Mouse (Mus musculus) heart, adult 2 months (tissue): ENCODE measurements around the gene Mettl21c.
A peak's percentile ranks its signal among the peaks of the same experiment; 100 is the strongest.

ENCODE experiments used
- CTCF ChIP-seq: fragments of 200-600 bp; IDR thresholded peaks from 2 replicates; pipeline ENCODE4 v1.8.1; 2022; ENCODE audit warnings: antibody characterized with exemption, mild to moderate bottlenecking, moderate library complexity
- EP300 ChIP-seq: fragments of 200-500 bp; IDR thresholded peaks from 2 replicates; pipeline ENCODE4 v1.6.1; 2011; ENCODE audit warnings: low read depth, low read length, control low read depth; ENCODE audit not compliant: insufficient read depth

- TF ChIP-seq CTCF (peak; percentile 94), EP300 (no peak)
Measured at GRCm38 (mm10) chr1:44041797-44042554, 22.1 kb upstream of the Mettl21c start.
